Mouse (Mus musculus): ENCODE measurements at regions not wholly inside any gene's neighbourhood (a gene's known extent, or its start where the extent isn't known, plus 50 kb on each side); places are given as distances from the start of the nearest gene placed in this dataset.
A peak's percentile ranks its signal among the peaks of the same experiment; 100 is the strongest.

- H3K36me3 ChIP-seq (ENCODE audit: control insufficient read depth, insufficient read depth, low read length): no peaks in the 10 kb centered on the region
- 42% methylated on average over 2 of the region's 2 CpGs for WGBS
- DNase-seq (ENCODE audit: low spot score) (peak; percentile 52), ATAC-seq (ENCODE audit: low FRiP score, low read depth) (peak; percentile 35)
- no peak overlapping the region for H3K27ac ChIP-seq (replicated peaks; ENCODE audit: low read depth, low read length)
- peaks cover 39% of the 10 kb centered on the region for H3K4me1 ChIP-seq (ENCODE audit: control insufficient read depth, insufficient read depth, low read length)
- no peak overlapping the region for H3K9ac ChIP-seq (ENCODE audit: low read depth, low read length, severe bottlenecking)
- TF ChIP-seq POLR2A (IDR thresholded peaks at IDR 0.05; ENCODE audit: borderline replicate concordance, extremely low read depth, insufficient read depth, insufficient read length): no peak
- H3K9me3 ChIP-seq (ENCODE audit: control insufficient read depth, low read length): no peaks in the 10 kb centered on the region
- H3K4me2 ChIP-seq (replicated peaks; ENCODE audit: low read depth, low read length, severe bottlenecking): peak overlapping the region; percentile 20; the same call in 1 of the 2 replicates
- H3K27me3 ChIP-seq (ENCODE audit: control insufficient read depth, insufficient read depth, low read length): no peaks in the 10 kb centered on the region
- H3K4me3 ChIP-seq (replicated peaks; ENCODE audit: low read length): no peak overlapping the region
Observed at GRCm38 (mm10) chr6:31075209-31075571, 116.3 kb upstream of the Klf14 start.

GRCm38 (mm10) chr6:31075572-31076477 lies 116.9 kb upstream of the Klf14 start:
- Histone ChIP-seq H3K4me2 (replicated peaks; ENCODE audit: low read depth, low read length, severe bottlenecking) (peak overlapping the region; percentile 20; the same call in 1 of the 2 replicates), H3K27ac (replicated peaks; ENCODE audit: low read depth, low read length) (no peak overlapping the region), H3K36me3 (ENCODE audit: control insufficient read depth, insufficient read depth, low read length) (no peaks in the 10 kb centered on the region), H3K9me3 (ENCODE audit: control insufficient read depth, low read length) (no peaks in the 10 kb centered on the region), H3K4me3 (replicated peaks; ENCODE audit: low read length) (no peak overlapping the region), H3K27me3 (ENCODE audit: control insufficient read depth, insufficient read depth, low read length) (no peaks in the 10 kb centered on the region), H3K4me1 (ENCODE audit: control insufficient read depth, insufficient read depth, low read length) (peaks cover 35% of the 10 kb centered on the region), H3K9ac (ENCODE audit: low read depth, low read length, severe bottlenecking) (no peak overlapping the region)
- 15% methylated on average over 13 of the region's 13 CpGs for WGBS
- DNase-seq (ENCODE audit: low spot score): peak; percentile 77
- peak; percentile 80 for ATAC-seq (ENCODE audit: low FRiP score, low read depth)
- no peak for TF ChIP-seq POLR2A (IDR thresholded peaks at IDR 0.05; ENCODE audit: borderline replicate concordance, extremely low read depth, insufficient read depth, insufficient read length)

GRCm38 (mm10) chr6:31076478-31076834 lies 117.6 kb upstream of the Klf14 start:
- Histone ChIP-seq H3K27ac (replicated peaks; ENCODE audit: low read depth, low read length) (no peak overlapping the region), H3K27me3 (ENCODE audit: control insufficient read depth, insufficient read depth, low read length) (no peaks in the 10 kb centered on the region)
- WGBS: 59% methylated on average over 6 of the region's 6 CpGs

GRCm38 (mm10) chr6:31077216-31077615 lies 118.3 kb upstream of the Klf14 start:
- Histone ChIP-seq H3K9ac (ENCODE audit: low read depth, low read length, severe bottlenecking) (no peak overlapping the region), H3K4me1 (ENCODE audit: control insufficient read depth, insufficient read depth, low read length) (peaks cover 29% of the 10 kb centered on the region), H3K4me2 (replicated peaks; ENCODE audit: low read depth, low read length, severe bottlenecking) (no peak overlapping the region), H3K9me3 (ENCODE audit: control insufficient read depth, low read length) (no peaks in the 10 kb centered on the region), H3K27me3 (ENCODE audit: control insufficient read depth, insufficient read depth, low read length) (no peaks in the 10 kb centered on the region), H3K36me3 (ENCODE audit: control insufficient read depth, insufficient read depth, low read length) (no peaks in the 10 kb centered on the region), H3K27ac (replicated peaks; ENCODE audit: low read depth, low read length) (no peak overlapping the region), H3K4me3 (replicated peaks; ENCODE audit: low read length) (no peak overlapping the region)
- no peak for DNase-seq (ENCODE audit: low spot score)
- TF ChIP-seq POLR2A (IDR thresholded peaks at IDR 0.05; ENCODE audit: borderline replicate concordance, extremely low read depth, insufficient read depth, insufficient read length): no peak
- 54% methylated on average over 9 of the region's 9 CpGs for WGBS
- ATAC-seq (ENCODE audit: low FRiP score, low read depth): no peak

More at GRCm38 (mm10) chr6:31076478-31076834, 117.6 kb upstream of the Klf14 start:
- ATAC-seq (ENCODE audit: low FRiP score, low read depth): no peak
- no peak for TF ChIP-seq POLR2A (IDR thresholded peaks at IDR 0.05; ENCODE audit: borderline replicate concordance, extremely low read depth, insufficient read depth, insufficient read length)
- Histone ChIP-seq H3K4me3 (replicated peaks; ENCODE audit: low read length) (no peak overlapping the region), H3K4me1 (ENCODE audit: control insufficient read depth, insufficient read depth, low read length) (peaks cover 32% of the 10 kb centered on the region), H3K4me2 (replicated peaks; ENCODE audit: low read depth, low read length, severe bottlenecking) (no peak overlapping the region), H3K36me3 (ENCODE audit: control insufficient read depth, insufficient read depth, low read length) (no peaks in the 10 kb centered on the region), H3K9ac (ENCODE audit: low read depth, low read length, severe bottlenecking) (no peak overlapping the region), H3K9me3 (ENCODE audit: control insufficient read depth, low read length) (no peaks in the 10 kb centered on the region)
- no peak for DNase-seq (ENCODE audit: low spot score)

GRCm38 (mm10) chr6:31077779-31078178 lies 118.9 kb upstream of the Klf14 start:
- Histone ChIP-seq H3K4me3 (replicated peaks; ENCODE audit: low read length) (no peak overlapping the region), H3K27me3 (ENCODE audit: control insufficient read depth, insufficient read depth, low read length) (no peaks in the 10 kb centered on the region), H3K9me3 (ENCODE audit: control insufficient read depth, low read length) (no peaks in the 10 kb centered on the region), H3K4me1 (ENCODE audit: control insufficient read depth, insufficient read depth, low read length) (peaks cover 30% of the 10 kb centered on the region), H3K4me2 (replicated peaks; ENCODE audit: low read depth, low read length, severe bottlenecking) (no peak overlapping the region), H3K9ac (ENCODE audit: low read depth, low read length, severe bottlenecking) (no peak overlapping the region), H3K27ac (replicated peaks; ENCODE audit: low read depth, low read length) (no peak overlapping the region), H3K36me3 (ENCODE audit: control insufficient read depth, insufficient read depth, low read length) (no peaks in the 10 kb centered on the region)
- DNase-seq (ENCODE audit: low spot score) (no peak), ATAC-seq (ENCODE audit: low FRiP score, low read depth) (no peak)
- 65% methylated on average over 9 of the region's 9 CpGs for WGBS
- no peak for TF ChIP-seq POLR2A (IDR thresholded peaks at IDR 0.05; ENCODE audit: borderline replicate concordance, extremely low read depth, insufficient read depth, insufficient read length)

All from limb, embryonic 14.5 days (tissue).